Mouse (Mus musculus): Measurements from ENCODE around the gene Ttc28.

DNA sequence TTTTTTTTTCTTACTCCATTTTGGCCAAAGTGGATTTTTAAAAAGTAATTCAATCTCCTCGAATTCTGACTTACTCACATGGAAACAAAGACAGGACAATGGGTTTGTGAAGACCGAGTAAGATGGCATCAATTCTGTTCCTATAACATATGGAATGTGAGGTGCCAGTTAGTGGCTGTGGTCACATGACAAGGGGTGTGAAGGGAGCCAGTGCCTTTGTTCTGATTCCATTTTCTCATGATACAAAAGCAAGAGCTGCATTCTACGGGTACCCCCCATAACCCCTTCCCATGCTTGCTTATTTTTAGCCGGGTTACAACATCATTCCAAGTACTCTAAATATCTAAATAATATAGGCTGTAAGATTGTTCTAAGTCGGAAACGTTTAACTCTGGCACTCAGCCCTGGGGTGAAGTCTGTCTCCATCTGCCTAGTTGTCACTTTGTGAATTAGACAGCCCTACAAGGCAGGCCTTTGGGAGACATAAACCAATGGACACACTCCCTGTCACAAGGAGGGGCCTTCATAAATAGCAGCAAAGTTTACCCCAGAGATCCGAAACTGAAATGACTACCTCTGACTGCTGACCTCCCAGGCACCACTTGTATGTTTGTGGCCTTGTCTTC, 157.6 kb downstream of the Ttc28 start:
- no peak for TF ChIP-seq TCF12 (IDR thresholded peaks at IDR 0.05; ENCODE audit: low read depth, low read length)
- TF ChIP-seq ZMIZ1 (IDR thresholded peaks at IDR 0.05; ENCODE audit: low read depth, low read length): no peak
- TF ChIP-seq EP300 (IDR thresholded peaks at IDR 0.05; ENCODE audit: low read length): no peak
- TF ChIP-seq ZNF384 (IDR thresholded peaks at IDR 0.05; ENCODE audit: low read depth, low read length): no peak
- TF ChIP-seq ELF1 (IDR thresholded peaks at IDR 0.05; ENCODE audit: low read depth, low read length): no peak
- no peak for TF ChIP-seq POLR2AphosphoS2 (IDR thresholded peaks at IDR 0.05; ENCODE audit: low read depth, low read length)
- TF ChIP-seq TBP (conservative IDR thresholded peaks at IDR 0.05; ENCODE audit: low read depth, low read length): no peak
- no peak for TF ChIP-seq POLR2A (IDR thresholded peaks at IDR 0.05; ENCODE audit: low read depth, low read length)
- no peak for TF ChIP-seq KAT2A (IDR thresholded peaks at IDR 0.05; ENCODE audit: insufficient replicate concordance, low read length)
- TF ChIP-seq MAZ (IDR thresholded peaks at IDR 0.05; ENCODE audit: low read depth, low read length): no peak
- no peak for TF ChIP-seq ZC3H11A (IDR thresholded peaks at IDR 0.05; ENCODE audit: low read depth, low read length)
- no peak for TF ChIP-seq RAD21 (IDR thresholded peaks at IDR 0.05; ENCODE audit: low read depth, low read length)
- TF ChIP-seq CTCF (conservative IDR thresholded peaks at IDR 0.05 in 1 of 2, IDR thresholded peaks at IDR 0.05 in 1 of 2; ENCODE audit: low read depth in 2 of 2, low read length in 2 of 2): no peak

Data from CH12.LX (cell line).